Mouse (Mus musculus) A20 (cell line): ENCODE measurements around the gene Olfr639.
"Not testable (repeated sequence)": the region's sequence is repeated elsewhere in the genome, so short reads cannot be mapped to it uniquely, and the experiment has no call there.

Experiments
- DNase-seq: peaks from one replicate; pipeline ENCODE4 v3.0.0-alpha.2; 2011; ENCODE audit warnings: low read depth, low spot score

Gene Olfr639

GRCm38 (mm10) chr7:104017203-104017602 lies at the start of gene Olfr639:
Olfr639 (minus strand) TSS chr7:104017303.
- DNase-seq, result no peak

- no peak for DNase-seq
Measured at GRCm38 (mm10) chr7:104061345-104061744, 44.2 kb upstream of the Olfr639 start, which contains the start of gene 4930516K23Rik. 4930516K23Rik (minus strand) TSS chr7:104061445.

GRCm38 (mm10) chr7:104059215-104059614 lies 42.1 kb upstream of the Olfr639 start:
- no peak for DNase-seq

GRCm38 (mm10) chr7:104052566-104052965 lies 35.5 kb upstream of the Olfr639 start, which contains the start of gene Olfr642:
Olfr642 (minus strand) TSS chr7:104052666.
- DNase-seq, result no peak

- DNase-seq, result no peak
Measured at GRCm38 (mm10) chr7:104050745-104051144, 33.6 kb upstream of the Olfr639 start.

- no peak for DNase-seq
Measured at GRCm38 (mm10) chr7:104035145-104035544, 18.0 kb upstream of the Olfr639 start, which contains the start of gene Olfr641. Olfr641 (plus strand) TSS chr7:104035445.

- no peak for DNase-seq
Measured at GRCm38 (mm10) chr7:104026978-104027377, 9.9 kb upstream of the Olfr639 start.

GRCm38 (mm10) chr7:104025473-104025872 lies 8.4 kb upstream of the Olfr639 start, which contains the start of gene Olfr640:
Olfr640 (minus strand) TSS chr7:104025573.
- DNase-seq, result no peak

GRCm38 (mm10) chr7:104021651-104022050 lies 4.5 kb upstream of the Olfr639 start:
- no peak for DNase-seq

- DNase-seq, result no peak
Measured at GRCm38 (mm10) chr7:104018953-104019352, 1.9 kb upstream of the Olfr639 start.

GRCm38 (mm10) chr7:103999124-103999523 lies 18.0 kb downstream of the Olfr639 start:
- DNase-seq, result no peak

- DNase-seq, result no peak
Measured at GRCm38 (mm10) chr7:103998446-103998845, 18.7 kb downstream of the Olfr639 start, which contains the start of gene Olfr638. Olfr638 (plus strand) TSS chr7:103998746.

- DNase-seq, result no peak
Measured at GRCm38 (mm10) chr7:103971782-103972181, 45.3 kb downstream of the Olfr639 start.

GRCm38 (mm10) chr7:103970852-103971251 lies 46.3 kb downstream of the Olfr639 start, which contains the start of gene Olfr635:
Olfr635 (plus strand) TSS chr7:103971152.
- no peak for DNase-seq

GRCm38 (mm10) chr7:103966873-103967272 lies 50.2 kb downstream of the Olfr639 start:
- not testable (repeated sequence) for DNase-seq
